Mouse (Mus musculus): ENCODE measurements around the gene Sh2d3c.

GRCm38 (mm10) chr2:32724832-32725790 is 4.3 kb downstream of the Sh2d3c start:
- no peak for TF ChIP-seq CTCF (conservative IDR thresholded peaks at IDR 0.05 in 1 of 2, IDR thresholded peaks at IDR 0.05 in 1 of 2; ENCODE audit: low read depth in 2 of 2, low read length in 2 of 2)
- TF ChIP-seq NRF1 (IDR thresholded peaks at IDR 0.05; ENCODE audit: low read depth, low read length) = no peak
- TF ChIP-seq HCFC1 (IDR thresholded peaks at IDR 0.05; ENCODE audit: low read depth, low read length) = no peak
- TF ChIP-seq MAFK (IDR thresholded peaks at IDR 0.05; ENCODE audit: insufficient replicate concordance, low read length) = no peak
